Mouse (Mus musculus) bone marrow, adult 2 months (tissue): Measurements from ENCODE around the gene Gngt2. TPM values are rescaled to one million over a fixed set of nuclear protein-coding genes. Genes with fewer than 3 reads are reported as not detected.
"Not testable (repeated sequence)": the region's sequence is repeated elsewhere in the genome, so short reads cannot be mapped to it uniquely, and the experiment has no call there.

Experiments used
- H3K27ac ChIP-seq: fragments of 200-500 bp; 2 replicates; pipeline ENCODE4 v1.5.1; 2012; ENCODE audit warnings: low read depth, mild to moderate bottlenecking, control low read depth, inconsistent platforms, low read length; ENCODE audit not compliant: control insufficient read depth, poor library complexity, insufficient read depth
- H3K4me1 ChIP-seq: fragments of 200-500 bp; 2 replicates; pipeline ENCODE4 v1.6.1; 2011; ENCODE audit warnings: low read length; ENCODE audit not compliant: control insufficient read depth, insufficient read depth
- H3K4me3 ChIP-seq: fragments of 200-500 bp; replicated peaks from 2 replicates; pipeline ENCODE3; 2011; ENCODE audit warnings: mild to moderate bottlenecking, low read depth, low read length, control low read depth; ENCODE audit not compliant: control insufficient read depth
- CTCF ChIP-seq: fragments of 200-500 bp; IDR thresholded peaks from 2 replicates; pipeline ENCODE4 v1.5.1; 2011; ENCODE audit warnings: low read length, control low read depth; ENCODE audit not compliant: control insufficient read depth, insufficient read depth
- POLR2A ChIP-seq: fragments of 200-500 bp; IDR thresholded peaks from 2 replicates; pipeline ENCODE4 v1.6.1; 2011; ENCODE audit warnings: low read depth, mild to moderate bottlenecking, control low read depth, low read length, borderline replicate concordance; ENCODE audit not compliant: control insufficient read depth
- WGBS: fragments of 180-500 bp; shearing (Covaris S2); methylation state at CpG from one replicate; pipeline ENCODE4 v1.1.7; 2018; 5-methylcytosine and 5-hydroxymethylcytosine counted together
- polyA plus RNA-seq: library from polyadenylated mRNA; stranded (reverse); fragments of >200 nt; gene quantifications from 2 replicates; pipeline ENCODE4 v1.2.4, GENCODE M21; 2011; ENCODE audit warnings: low replicate concordance; ENCODE audit not compliant: missing spikeins, insufficient read depth, insufficient read length

The Gngt2 gene
- polyA plus RNA-seq, 1 experiment, result 94.0 TPM

GRCm38 (mm10) chr11:95861397-95861796 is 24.4 kb downstream of the Gngt2 start:
- Histone ChIP-seq H3K4me1 (peaks cover 1% of the 10 kb centered on the region; the same call in 1 of the 2 replicates), H3K4me3 (no peak overlapping the region), H3K27ac (no peak overlapping the region)
- WGBS, result 75% methylated on average over 8 of the region's 8 CpGs
- TF ChIP-seq CTCF, result no peak
- no peak for TF ChIP-seq POLR2A

- WGBS, result 55% methylated on average over 4 of the region's 4 CpGs
- no peaks in the 10 kb centered on the region for H3K4me1 ChIP-seq
- TF ChIP-seq POLR2A (no peak), CTCF (no peak)
- no peak overlapping the region for H3K4me3 ChIP-seq
- no peak overlapping the region for H3K27ac ChIP-seq
Measured at GRCm38 (mm10) chr11:95869442-95869841, 32.4 kb downstream of the Gngt2 start.

GRCm38 (mm10) chr11:95869918-95870470 is 33.0 kb downstream of the Gngt2 start:
- WGBS, result 41% methylated on average over 6 of the region's 6 CpGs
- H3K27ac ChIP-seq, result no peak overlapping the region
- no peak for TF ChIP-seq CTCF
- no peak for TF ChIP-seq POLR2A
- H3K4me3 ChIP-seq, result no peak overlapping the region
- no peaks in the 10 kb centered on the region for H3K4me1 ChIP-seq

GRCm38 (mm10) chr11:95875804-95876203 is 38.8 kb downstream of the Gngt2 start:
- WGBS, result 41% methylated on average over 9 of the region's 9 CpGs
- no peak for TF ChIP-seq CTCF
- no peak for TF ChIP-seq POLR2A
- Histone ChIP-seq H3K27ac (no peak overlapping the region), H3K4me3 (no peak overlapping the region), H3K4me1 (no peaks in the 10 kb centered on the region)

GRCm38 (mm10) chr11:95876296-95876695 is 39.3 kb downstream of the Gngt2 start:
- Histone ChIP-seq H3K4me3 (no peak overlapping the region), H3K27ac (no peak overlapping the region), H3K4me1 (no peaks in the 10 kb centered on the region)
- 22% methylated on average over 7 of the region's 7 CpGs for WGBS
- TF ChIP-seq POLR2A, result no peak
- peak; percentile 94 for TF ChIP-seq CTCF

- not testable (repeated sequence) for H3K4me3 ChIP-seq, H3K4me1 ChIP-seq, H3K27ac ChIP-seq
- 81% methylated on average over 2 of the region's 2 CpGs for WGBS
Measured at GRCm38 (mm10) chr11:95879861-95880260, 42.8 kb downstream of the Gngt2 start.

GRCm38 (mm10) chr11:95890462-95891051 is 53.5 kb downstream of the Gngt2 start:
- Histone ChIP-seq H3K27ac (no peak overlapping the region), H3K4me3 (no peak overlapping the region), H3K4me1 (no peaks in the 10 kb centered on the region)
- WGBS, result 61% methylated on average over 2 of the region's 2 CpGs
- TF ChIP-seq CTCF (no peak), POLR2A (no peak)

Other genes starting within 250 kb of the Gngt2 start
- 1.0 TPM in 1 of 2 replicates, not detected in the other for gene Ngfr, start 249.5 kb upstream of the Gngt2 start, polyA plus RNA-seq
- 26.2 and 95.5 TPM in 2 replicates for gene Phb, start 170.3 kb upstream of the Gngt2 start, polyA plus RNA-seq
- gene Zfp652, start 124.5 kb upstream of the Gngt2 start, polyA plus RNA-seq, result 15.3 and 24.5 TPM in 2 replicates
- gene B130006D01Rik, start 113.6 kb upstream of the Gngt2 start, polyA plus RNA-seq, result 0.41 TPM in 1 of 2 replicates, not detected in the other
- 18.9 and 23.4 TPM in 2 replicates for gene Phospho1, start 12.7 kb upstream of the Gngt2 start, polyA plus RNA-seq
- 18.6 and 39.0 TPM in 2 replicates for gene Abi3, start 5.3 kb downstream of the Gngt2 start, polyA plus RNA-seq
- gene B4galnt2, start 77.7 kb downstream of the Gngt2 start, polyA plus RNA-seq, result not detected in 2 replicates
- gene Igf2bp1, start 168.7 kb downstream of the Gngt2 start, polyA plus RNA-seq, result 0.11 and 19.8 TPM in 2 replicates
- gene Gip, start 187.3 kb downstream of the Gngt2 start, polyA plus RNA-seq, result not detected in 2 replicates
- 73.9 and 155 TPM in 2 replicates for gene Snf8, start 197.7 kb downstream of the Gngt2 start, polyA plus RNA-seq
- gene Ube2z, start 228.2 kb downstream of the Gngt2 start, polyA plus RNA-seq, result 16.8 and 26.9 TPM in 2 replicates
- gene Atp5g1, start 238.5 kb downstream of the Gngt2 start, polyA plus RNA-seq, result 93.8 and 117 TPM in 2 replicates